Mouse (Mus musculus) hindbrain, embryonic 15.5 days (tissue): ENCODE measurements around the gene Sorbs2. TPM values are rescaled to one million over a fixed set of nuclear protein-coding genes. Genes with fewer than 3 reads are reported as not detected.
A peak's percentile ranks its signal among the peaks of the same experiment; 100 is the strongest.

Experiments
- ATAC-seq: fragments of 200-750 bp; cut with Nextera tagmentation; 2 replicates; pipeline ENCODE4 v1.8.0; 2017; ENCODE audit warnings: low read depth, moderate number of reproducible peaks, moderate TSS enrichment; ENCODE audit not compliant: low FRiP score
- H3K27ac ChIP-seq: fragments of 300-500 bp; sonication (generic); replicated peaks from 2 replicates; pipeline ENCODE4 v1.5.1; 2015; ENCODE audit warnings: mild to moderate bottlenecking, inconsistent platforms
- H3K27me3 ChIP-seq: fragments of 300-500 bp; sonication (generic); 2 replicates; pipeline ENCODE4 v1.6.1; 2015; ENCODE audit warnings: control low read depth, inconsistent platforms
- H3K36me3 ChIP-seq: fragments of 300-500 bp; sonication (generic); 2 replicates; pipeline ENCODE4 v1.6.1; 2015; ENCODE audit warnings: control low read depth, inconsistent platforms
- H3K4me1 ChIP-seq: fragments of 300-500 bp; sonication (generic); replicated peaks from 2 replicates; pipeline ENCODE4 v1.6.1; 2015; ENCODE audit warnings: control low read depth, inconsistent platforms
- H3K4me2 ChIP-seq: fragments of 300-500 bp; sonication (generic); 2 replicates; pipeline ENCODE4 v1.6.1; 2015; ENCODE audit warnings: moderate library complexity, mild to moderate bottlenecking, inconsistent platforms
- H3K4me3 ChIP-seq: fragments of 300-500 bp; sonication (generic); 2 replicates; pipeline ENCODE4 v1.5.1; 2015; ENCODE audit warnings: mild to moderate bottlenecking, inconsistent platforms
- H3K9ac ChIP-seq: fragments of 300-500 bp; sonication (generic); 2 replicates; pipeline ENCODE4 v1.6.1; 2015; ENCODE audit warnings: inconsistent platforms
- H3K9me3 ChIP-seq: fragments of 300-500 bp; sonication (generic); 2 replicates; pipeline ENCODE4 v1.6.1; 2016; ENCODE audit warnings: control low read depth, inconsistent platforms
- WGBS: fragments of 180-500 bp; shearing (Covaris S2); methylation state at CpG from one replicate; pipeline ENCODE4 v1.1.7; 2015; 5-methylcytosine and 5-hydroxymethylcytosine counted together
- polyA plus RNA-seq: library from polyadenylated mRNA; unstranded; fragments of >200 nt; fragmentation: Nextera tagmentation; extraction: Ambion mirVana; gene quantifications from 2 replicates; pipeline ENCODE4 v1.2.1, GENCODE M21; 2015

Gene Sorbs2
- polyA plus RNA-seq, 1 experiment from 2014 or later: 54.5 TPM

DNA sequence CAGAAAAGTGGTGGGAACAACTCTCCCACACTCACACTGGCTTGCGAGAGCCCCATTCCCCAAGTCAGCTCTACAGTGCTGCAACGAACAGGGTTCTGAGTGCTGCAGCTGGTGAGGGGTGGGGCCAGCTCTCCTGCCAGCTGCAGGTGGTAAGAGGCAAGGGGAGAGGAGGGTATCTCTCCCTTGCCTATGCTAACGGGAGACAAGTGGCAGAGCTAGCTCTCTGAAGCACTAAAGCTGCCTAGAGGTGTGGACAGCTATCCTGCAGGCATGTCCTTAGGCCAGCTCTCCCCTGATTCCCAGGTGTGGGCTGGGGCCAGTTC, 72.9 kb downstream of the Sorbs2 start:
- Histone ChIP-seq H3K4me2 (no peak overlapping the region), H3K27me3 (no peaks in the 10 kb centered on the region), H3K27ac (no peak overlapping the region), H3K4me3 (no peak overlapping the region), H3K9ac (no peak overlapping the region), H3K36me3 (no peaks in the 10 kb centered on the region), H3K9me3 (no peaks in the 10 kb centered on the region), H3K4me1 (0 out of 2 replicates have a peak, but pooled peaks cover 3% of the 10 kb centered on the region)
- peak; percentile 38; the same call in 1 of the 2 replicates for ATAC-seq
- WGBS: 61% methylated on average over 3 of the region's 3 CpGs

DNA sequence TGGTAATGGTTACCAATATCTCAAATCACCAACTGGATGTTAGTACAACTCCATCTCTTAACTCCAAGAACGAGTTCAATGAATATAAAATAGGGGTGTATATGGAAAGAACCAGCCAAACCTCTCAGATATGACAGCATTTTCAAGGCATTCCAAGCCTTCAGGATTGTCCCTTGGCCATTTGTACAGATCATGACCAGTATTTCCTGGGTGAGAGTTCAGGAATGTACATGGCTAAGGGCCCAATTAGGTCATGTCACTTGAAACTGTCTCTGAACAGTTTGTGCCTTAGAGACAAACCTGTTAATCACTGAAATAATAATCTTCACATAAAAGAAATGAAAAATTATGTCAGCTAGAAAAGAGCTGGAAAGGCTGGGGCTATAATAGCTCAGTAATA, 76.3 kb downstream of the Sorbs2 start:
- H3K27me3 ChIP-seq: no peaks in the 10 kb centered on the region
- H3K9me3 ChIP-seq: no peaks in the 10 kb centered on the region
- no peak for ATAC-seq
- H3K4me1 ChIP-seq: peaks cover 13% of the 10 kb centered on the region
- no peak overlapping the region for H3K4me3 ChIP-seq
- H3K27ac ChIP-seq: no peak overlapping the region
- 81% methylated on average over 1 of the region's 1 CpGs for WGBS
- H3K36me3 ChIP-seq: no peaks in the 10 kb centered on the region
- H3K9ac ChIP-seq: no peak overlapping the region
- H3K4me2 ChIP-seq: no peak overlapping the region

DNA sequence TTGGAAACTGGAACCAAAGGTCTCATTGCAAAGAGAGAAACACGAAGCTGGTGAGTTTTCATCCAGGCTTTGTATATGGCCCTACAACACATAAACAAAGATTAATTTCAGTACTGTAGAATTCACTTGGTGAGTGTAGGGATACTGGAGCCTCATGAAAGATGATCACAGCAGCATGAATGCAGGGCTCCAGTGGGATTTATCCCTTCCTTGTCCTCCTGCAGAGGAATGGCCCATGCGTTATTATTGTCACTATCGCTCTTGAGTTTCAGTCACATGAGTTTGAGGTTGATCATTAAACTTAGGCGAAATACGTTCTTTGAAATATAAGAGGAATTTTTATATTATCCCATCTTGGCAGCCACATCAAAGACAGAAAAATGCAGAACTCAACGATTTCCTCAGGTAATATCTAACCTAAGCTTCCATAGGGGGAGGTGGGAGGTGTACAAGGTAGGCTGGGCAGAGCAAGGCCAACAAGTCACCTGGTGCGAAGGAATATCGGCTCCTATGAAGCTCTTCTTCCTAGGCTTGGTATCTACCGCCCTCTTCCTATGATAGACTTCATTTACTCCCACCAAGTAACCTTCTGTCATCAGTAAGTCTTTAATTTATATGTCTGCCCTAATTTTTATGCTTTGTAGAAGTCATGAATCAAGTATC, 76.9 kb downstream of the Sorbs2 start:
- H3K9ac ChIP-seq: no peak overlapping the region
- peaks cover 13% of the 10 kb centered on the region for H3K4me1 ChIP-seq
- no peaks in the 10 kb centered on the region for H3K9me3 ChIP-seq
- H3K27ac ChIP-seq: no peak overlapping the region
- H3K4me3 ChIP-seq: no peak overlapping the region
- H3K27me3 ChIP-seq: no peaks in the 10 kb centered on the region
- 95% methylated on average over 9 of the region's 9 CpGs for WGBS
- no peak overlapping the region for H3K4me2 ChIP-seq
- no peak for ATAC-seq
- no peaks in the 10 kb centered on the region for H3K36me3 ChIP-seq

DNA sequence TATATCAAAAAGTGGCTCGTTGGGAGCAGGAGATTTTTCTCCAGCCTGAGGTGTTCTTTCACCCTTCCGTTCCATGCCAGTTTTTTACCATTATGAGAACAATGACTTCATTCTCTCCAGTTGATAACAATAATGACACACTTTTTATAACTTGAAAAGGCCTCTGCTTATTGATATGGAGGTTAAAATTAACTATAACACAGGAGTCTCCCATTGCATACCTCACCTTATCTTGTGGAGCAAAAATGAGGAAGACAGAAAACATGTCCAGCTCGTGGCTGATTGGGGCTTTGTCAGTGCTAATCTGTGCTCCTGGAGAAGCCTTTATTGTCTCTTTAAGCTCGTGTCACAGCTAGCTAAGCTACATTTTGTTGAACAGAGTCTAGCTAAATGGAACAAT, 77.6 kb downstream of the Sorbs2 start:
- Histone ChIP-seq H3K27me3 (no peaks in the 10 kb centered on the region), H3K4me2 (no peak overlapping the region), H3K9ac (no peak overlapping the region), H3K9me3 (no peaks in the 10 kb centered on the region), H3K27ac (no peak overlapping the region), H3K4me1 (peaks cover 13% of the 10 kb centered on the region), H3K4me3 (no peak overlapping the region), H3K36me3 (no peaks in the 10 kb centered on the region)
- WGBS: 57% methylated on average over 4 of the region's 4 CpGs
- ATAC-seq: no peak

DNA sequence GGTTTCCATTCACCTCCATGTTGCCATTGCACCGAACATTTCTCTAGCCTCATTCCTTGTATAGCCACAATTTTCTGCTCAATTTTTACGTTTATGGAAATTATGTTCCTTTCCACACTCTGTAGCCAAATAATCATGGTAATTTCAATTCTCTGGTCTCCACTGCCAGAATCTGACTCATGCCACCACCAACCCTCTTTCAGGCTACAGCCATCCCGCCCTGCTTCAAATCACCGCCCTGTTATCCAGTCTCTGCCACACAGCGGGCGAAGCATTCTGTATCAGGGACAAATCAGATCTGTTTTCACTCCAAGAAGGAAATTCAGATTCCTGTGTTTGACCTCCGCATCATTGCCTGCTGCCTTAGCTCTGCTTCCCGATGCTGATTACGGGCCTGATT, 79.4 kb downstream of the Sorbs2 start:
- Histone ChIP-seq H3K36me3 (no peaks in the 10 kb centered on the region), H3K4me3 (no peak overlapping the region), H3K4me1 (peaks cover 18% of the 10 kb centered on the region), H3K27ac (peak overlapping the region; percentile 11; the same call in 1 of the 2 replicates), H3K9me3 (no peaks in the 10 kb centered on the region), H3K27me3 (no peaks in the 10 kb centered on the region), H3K9ac (no peak overlapping the region), H3K4me2 (no peak overlapping the region)
- 93% methylated on average over 9 of the region's 9 CpGs for WGBS
- ATAC-seq: no peak

DNA sequence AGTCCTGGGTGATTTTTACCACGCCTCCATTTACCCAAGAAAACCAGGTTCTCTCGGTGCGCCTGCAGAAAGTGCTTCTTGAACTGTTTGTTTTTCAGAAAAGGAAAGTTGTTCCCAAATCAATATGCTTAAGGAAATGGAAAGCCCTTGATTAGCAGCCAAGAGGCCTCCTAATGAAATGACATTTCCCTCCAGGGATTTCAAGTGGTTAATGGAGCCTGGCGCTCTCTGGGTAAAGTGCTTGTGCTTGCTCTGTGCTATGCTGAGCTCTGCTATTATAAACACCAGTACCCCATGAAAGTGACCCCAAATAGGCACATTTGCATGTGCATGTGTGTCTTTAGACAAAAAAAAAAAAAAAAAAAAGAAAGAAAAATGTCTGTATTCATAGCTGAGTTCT, 84.3 kb downstream of the Sorbs2 start:
- ATAC-seq: no peak
- Histone ChIP-seq H3K4me2 (no peak overlapping the region), H3K9ac (no peak overlapping the region), H3K36me3 (no peaks in the 10 kb centered on the region), H3K4me1 (peaks cover 8% of the 10 kb centered on the region; the same call in 1 of the 2 replicates), H3K27me3 (no peaks in the 10 kb centered on the region), H3K27ac (no peak overlapping the region), H3K9me3 (no peaks in the 10 kb centered on the region), H3K4me3 (no peak overlapping the region)
- WGBS: 66% methylated on average over 4 of the region's 4 CpGs

DNA sequence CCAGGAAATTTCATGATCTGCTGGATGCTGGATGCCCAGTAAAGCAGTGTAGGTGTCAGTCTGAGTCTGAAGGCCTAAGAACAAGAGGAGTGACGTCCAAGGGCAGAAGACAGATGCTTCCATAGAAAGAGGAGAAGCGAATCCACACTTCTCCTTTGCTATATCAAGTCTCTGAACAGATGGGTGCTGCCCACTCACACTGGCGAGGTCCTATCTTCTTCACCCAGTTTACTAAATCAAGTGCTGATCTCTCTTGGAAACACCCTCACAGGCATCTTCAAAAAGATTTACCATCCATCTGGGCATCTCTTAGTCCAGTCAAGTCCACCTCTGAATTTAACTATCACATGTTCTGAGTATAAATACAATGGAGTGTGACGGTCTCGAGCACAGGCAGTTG, 86.1 kb downstream of the Sorbs2 start:
- no peak for ATAC-seq

DNA sequence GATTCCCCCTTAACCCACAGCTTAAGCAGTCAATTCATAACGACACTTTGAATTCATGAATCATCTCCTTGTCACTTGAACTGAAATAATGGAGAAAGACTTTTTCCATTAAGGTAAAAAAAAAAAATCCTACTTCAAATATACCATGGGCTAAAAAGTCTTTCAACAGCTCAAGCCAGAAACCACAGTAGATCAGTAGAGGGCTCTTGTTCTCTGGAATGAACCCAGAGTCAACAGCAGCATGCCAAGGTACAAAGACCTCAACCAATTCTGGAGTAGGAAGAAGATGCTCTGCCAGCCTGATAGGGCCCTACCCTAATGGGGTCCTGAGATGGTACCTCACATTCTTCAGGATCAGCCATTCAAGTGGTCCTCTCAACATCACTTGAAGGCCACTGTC, 88.4 kb downstream of the Sorbs2 start:
- Histone ChIP-seq H3K9ac (no peak overlapping the region), H3K36me3 (no peaks in the 10 kb centered on the region), H3K27me3 (no peaks in the 10 kb centered on the region), H3K4me2 (no peak overlapping the region), H3K27ac (no peak overlapping the region), H3K9me3 (no peaks in the 10 kb centered on the region), H3K4me3 (no peak overlapping the region), H3K4me1 (peaks cover 10% of the 10 kb centered on the region; the same call in 1 of the 2 replicates)
- no peak for ATAC-seq
- 88% methylated on average over 1 of the region's 1 CpGs for WGBS

More for the DNA sequence above, 86.1 kb downstream of the Sorbs2 start:
- Histone ChIP-seq H3K36me3 (no peaks in the 10 kb centered on the region), H3K4me1 (peaks cover 7% of the 10 kb centered on the region; the same call in 1 of the 2 replicates), H3K27me3 (no peaks in the 10 kb centered on the region), H3K4me3 (no peak overlapping the region), H3K4me2 (no peak overlapping the region), H3K27ac (no peak overlapping the region), H3K9me3 (no peaks in the 10 kb centered on the region), H3K9ac (no peak overlapping the region)
- 83% methylated on average over 5 of the region's 5 CpGs for WGBS

DNA sequence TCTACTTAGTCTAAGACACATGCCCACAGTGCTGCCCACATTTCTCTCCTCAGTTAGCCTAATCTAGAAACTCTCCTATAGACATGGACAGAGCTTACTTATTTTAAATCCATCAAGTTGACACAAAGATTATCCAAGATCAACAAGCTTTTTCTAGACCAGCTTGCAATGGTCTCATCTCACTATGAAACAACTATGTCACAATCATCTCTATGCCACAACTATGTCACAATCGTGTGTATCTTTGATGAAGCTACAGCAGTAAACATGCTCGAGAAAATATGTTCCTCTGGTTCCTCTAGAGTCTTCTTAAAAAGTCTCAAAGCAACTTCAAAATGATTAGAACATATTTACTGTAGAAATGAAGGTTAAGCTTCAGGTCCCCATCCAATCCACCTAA, 89.0 kb downstream of the Sorbs2 start:
- ATAC-seq: no peak
- WGBS: 86% methylated on average over 2 of the region's 2 CpGs

DNA sequence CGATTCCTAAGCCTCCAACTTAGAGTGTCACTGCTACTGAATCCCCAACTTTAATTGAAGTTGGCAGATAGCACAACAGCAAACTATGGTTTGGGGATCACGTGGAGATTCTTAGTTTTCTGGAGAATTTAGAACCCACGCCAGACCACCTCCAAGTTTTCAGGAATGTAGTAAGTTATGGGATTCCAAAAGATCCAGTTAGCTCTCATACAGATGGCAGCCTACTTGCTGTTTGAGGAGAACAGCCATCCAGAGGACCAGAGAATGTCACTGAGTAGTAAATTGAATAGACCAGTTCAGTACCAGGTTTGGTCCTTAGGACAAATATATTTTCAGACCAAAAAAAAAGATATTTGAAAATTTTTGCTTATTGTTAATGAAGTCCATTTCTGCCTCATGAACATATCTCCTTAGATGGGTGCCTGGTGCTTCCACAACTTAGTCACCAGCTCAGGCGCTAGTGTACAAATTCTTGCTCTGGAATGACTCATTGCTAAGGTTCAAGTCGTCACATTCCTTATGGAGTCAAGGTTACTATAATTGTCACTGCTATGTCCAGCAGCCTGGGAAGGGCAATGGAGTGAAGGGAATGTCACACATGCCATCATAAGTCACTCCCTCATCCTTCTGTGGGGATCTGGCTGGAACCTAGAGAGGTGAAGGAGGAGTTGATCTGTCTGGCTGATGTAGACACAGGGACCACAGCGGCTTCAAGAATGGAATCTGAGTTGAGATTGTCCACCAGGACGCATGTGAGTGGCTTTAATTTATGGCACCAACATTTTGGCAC, 90.2 kb downstream of the Sorbs2 start:
- Histone ChIP-seq H3K4me2 (no peak overlapping the region), H3K4me3 (no peak overlapping the region), H3K36me3 (no peaks in the 10 kb centered on the region), H3K9me3 (no peaks in the 10 kb centered on the region), H3K27ac (no peak overlapping the region), H3K4me1 (0 out of 2 replicates have a peak, but pooled peaks cover 3% of the 10 kb centered on the region), H3K27me3 (no peaks in the 10 kb centered on the region), H3K9ac (no peak overlapping the region)
- no peak for ATAC-seq
- 89% methylated on average over 7 of the region's 7 CpGs for WGBS

More for the DNA sequence above, 89.0 kb downstream of the Sorbs2 start:
- H3K27me3 ChIP-seq: no peaks in the 10 kb centered on the region
- H3K9me3 ChIP-seq: no peaks in the 10 kb centered on the region
- H3K27ac ChIP-seq: no peak overlapping the region
- no peak overlapping the region for H3K9ac ChIP-seq
- no peaks in the 10 kb centered on the region for H3K36me3 ChIP-seq
- H3K4me1 ChIP-seq: peaks cover 10% of the 10 kb centered on the region; the same call in 1 of the 2 replicates
- no peak overlapping the region for H3K4me2 ChIP-seq
- H3K4me3 ChIP-seq: no peak overlapping the region

DNA sequence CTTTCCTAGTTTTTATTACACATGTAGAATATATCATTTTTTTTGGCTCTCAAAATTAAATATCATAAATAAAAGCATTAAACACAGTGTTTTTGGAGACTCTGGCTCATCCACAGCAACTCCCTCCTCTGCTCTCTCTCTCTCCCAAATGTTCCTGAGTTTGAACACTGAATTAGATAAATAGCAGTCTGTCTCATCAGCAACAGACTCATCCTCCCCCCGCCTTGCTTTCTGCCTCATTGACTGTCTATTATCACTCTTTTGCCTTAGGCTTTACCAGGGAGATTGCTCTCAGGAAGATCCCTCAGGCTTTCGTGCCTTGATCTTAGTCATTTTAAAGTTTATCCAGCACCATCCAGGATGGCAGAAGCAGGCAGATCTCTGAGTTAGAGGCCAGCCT, 91.3 kb downstream of the Sorbs2 start:
- Histone ChIP-seq H3K27ac (no peak overlapping the region), H3K27me3 (no peaks in the 10 kb centered on the region), H3K4me2 (no peak overlapping the region), H3K9me3 (no peaks in the 10 kb centered on the region), H3K9ac (no peak overlapping the region), H3K4me3 (no peak overlapping the region), H3K4me1 (0 out of 2 replicates have a peak, but pooled peaks cover 3% of the 10 kb centered on the region), H3K36me3 (no peaks in the 10 kb centered on the region)
- ATAC-seq: no peak
- WGBS: 48% methylated on average over 2 of the region's 2 CpGs

DNA sequence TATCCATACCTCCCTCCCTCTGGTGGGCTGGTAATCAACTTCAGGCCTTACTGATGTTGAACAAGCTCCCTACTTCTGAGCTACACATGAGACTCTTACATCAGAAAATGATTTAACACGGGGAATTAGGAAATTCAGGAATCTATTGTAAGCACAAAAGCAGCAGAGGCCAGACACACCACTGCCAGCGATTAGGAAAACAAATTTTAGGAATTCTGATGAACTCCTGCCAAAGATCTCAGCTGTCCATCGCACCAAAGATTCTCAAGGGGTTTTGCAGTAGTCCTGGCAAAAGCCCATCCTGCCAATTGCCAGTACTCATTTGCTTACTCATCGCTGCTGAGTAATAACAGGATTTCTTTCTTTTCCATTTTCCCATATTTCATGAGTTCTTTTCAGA, 94.4 kb downstream of the Sorbs2 start:
- Histone ChIP-seq H3K4me3 (no peak overlapping the region), H3K9me3 (no peaks in the 10 kb centered on the region), H3K9ac (no peak overlapping the region), H3K27me3 (no peaks in the 10 kb centered on the region), H3K36me3 (no peaks in the 10 kb centered on the region), H3K4me1 (0 out of 2 replicates have a peak, but pooled peaks cover 3% of the 10 kb centered on the region), H3K4me2 (no peak overlapping the region), H3K27ac (no peak overlapping the region)
- WGBS: 60% methylated on average over 4 of the region's 4 CpGs
- no peak for ATAC-seq
